Mouse (Mus musculus): ENCODE measurements around the gene Cyld. TPM values are rescaled to one million over a fixed set of nuclear protein-coding genes. Genes with fewer than 3 reads are reported as not detected.

Gene Cyld
- polyA plus RNA-seq, 1 experiment from 2014 or later, result 7.4 TPM

DNA sequence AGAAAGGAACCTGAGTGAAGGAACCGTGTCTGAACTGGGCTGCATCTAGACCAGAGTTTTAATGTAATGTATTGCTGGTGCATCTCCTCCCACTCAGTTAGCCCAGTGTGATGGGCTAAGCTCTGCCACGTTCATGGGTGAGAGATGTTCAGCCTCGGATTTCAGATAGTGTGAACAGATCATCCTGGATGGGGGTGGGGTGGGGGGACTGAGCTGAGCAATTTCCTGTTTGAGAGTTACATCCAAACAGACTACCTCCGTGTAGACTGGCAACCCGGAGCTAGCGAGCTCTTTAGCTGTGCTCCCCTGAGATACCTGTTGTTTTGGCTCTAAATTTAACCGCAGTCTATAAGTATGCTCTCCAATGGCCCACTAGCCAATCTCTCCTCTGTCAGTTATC lies 4.9 kb upstream of the Cyld start:
- WGBS, result 40% methylated on average over 7 of the region's 7 CpGs
- no peak for ATAC-seq (ENCODE audit: low FRiP score, low TSS enrichment)
- DNase-seq (ENCODE audit: low spot score), result no peak

DNA sequence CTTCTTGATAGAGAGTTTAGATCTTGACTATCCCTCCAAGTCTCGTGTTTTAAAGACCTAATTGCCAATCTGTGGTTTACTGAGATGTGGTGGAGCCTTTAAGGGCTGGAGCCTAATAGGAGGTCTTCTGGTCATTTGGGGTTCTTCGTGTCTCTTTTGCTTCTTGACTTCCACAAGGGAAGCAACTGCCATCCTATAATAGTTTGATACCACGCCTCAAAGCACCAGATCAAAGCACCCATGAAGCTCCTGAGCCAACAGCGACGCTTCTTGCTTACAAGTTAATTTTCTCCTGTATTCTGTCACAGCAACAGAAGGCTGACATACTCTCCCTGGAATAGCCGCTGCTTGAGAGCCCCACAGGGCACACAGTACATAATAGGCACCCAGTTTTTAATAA lies 4.0 kb upstream of the Cyld start:
- DNase-seq (ENCODE audit: low spot score), result no peak

More for the DNA sequence above, 4.9 kb upstream of the Cyld start:
- H3K4me1 ChIP-seq (replicated peaks; ENCODE audit: control insufficient read depth, insufficient read depth), result 0 out of 2 replicates have a peak, but pooled peaks cover 2% of the 10 kb centered on the region
- no peaks in the 10 kb centered on the region for H3K36me3 ChIP-seq (ENCODE audit: control insufficient read depth, insufficient read depth, low read length)
- H3K4me3 ChIP-seq (ENCODE audit: low read depth, low read length), result no peak overlapping the region
- H3K27ac ChIP-seq (replicated peaks), result no peak overlapping the region
- H3K4me2 ChIP-seq (replicated peaks; ENCODE audit: low read depth), result no peak overlapping the region
- no peak overlapping the region for H3K9ac ChIP-seq (ENCODE audit: low read length)
- no peaks in the 10 kb centered on the region for H3K27me3 ChIP-seq (ENCODE audit: control insufficient read depth, insufficient read depth, low read length)
- H3K9me3 ChIP-seq (ENCODE audit: control insufficient read depth, low read length), result no peaks in the 10 kb centered on the region
- TF ChIP-seq EP300 (optimal IDR thresholded peaks at IDR 0.05), result no peak
- TF ChIP-seq CTCF (IDR thresholded peaks at IDR 0.05; ENCODE audit: low read depth), result no peak

DNA sequence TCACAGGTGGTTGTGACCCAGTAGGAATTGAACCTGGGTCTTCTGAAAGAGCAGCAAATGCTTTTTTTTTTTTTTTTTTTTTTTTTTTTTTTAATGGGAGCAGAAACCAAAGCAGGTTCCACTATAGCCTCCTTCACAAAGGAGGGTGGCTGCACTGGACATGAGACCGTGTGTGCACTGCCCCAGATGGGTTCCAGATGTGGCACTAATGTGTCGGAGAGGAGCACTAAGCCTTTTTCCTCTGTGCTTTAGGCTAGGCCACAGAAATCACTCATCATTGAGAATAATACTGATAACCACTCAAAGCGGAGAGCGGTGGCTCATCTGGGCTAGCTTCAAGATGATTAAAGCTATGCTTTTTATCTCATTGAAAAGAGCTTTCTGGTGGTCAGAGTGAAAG lies 3.5 kb upstream of the Cyld start:
- Histone ChIP-seq H3K36me3 (ENCODE audit: control insufficient read depth, insufficient read depth, low read length) (no peaks in the 10 kb centered on the region), H3K9ac (ENCODE audit: low read length) (no peak overlapping the region), H3K4me1 (replicated peaks; ENCODE audit: control insufficient read depth, insufficient read depth) (0 out of 2 replicates have a peak, but pooled peaks cover 2% of the 10 kb centered on the region), H3K4me2 (replicated peaks; ENCODE audit: low read depth) (no peak overlapping the region), H3K4me3 (ENCODE audit: low read depth, low read length) (no peak overlapping the region), H3K27ac (replicated peaks) (no peak overlapping the region), H3K9me3 (ENCODE audit: control insufficient read depth, low read length) (no peaks in the 10 kb centered on the region), H3K27me3 (ENCODE audit: control insufficient read depth, insufficient read depth, low read length) (no peaks in the 10 kb centered on the region)
- TF ChIP-seq CTCF (IDR thresholded peaks at IDR 0.05; ENCODE audit: low read depth) (no peak), EP300 (optimal IDR thresholded peaks at IDR 0.05) (no peak)
- 84% methylated on average over 4 of the region's 4 CpGs for WGBS
- ATAC-seq (ENCODE audit: low FRiP score, low TSS enrichment), result no peak
- DNase-seq (ENCODE audit: low spot score), result no peak

More for the DNA sequence above, 4.0 kb upstream of the Cyld start:
- Histone ChIP-seq H3K4me1 (replicated peaks; ENCODE audit: control insufficient read depth, insufficient read depth) (0 out of 2 replicates have a peak, but pooled peaks cover 2% of the 10 kb centered on the region), H3K4me2 (replicated peaks; ENCODE audit: low read depth) (no peak overlapping the region), H3K27ac (replicated peaks) (no peak overlapping the region), H3K36me3 (ENCODE audit: control insufficient read depth, insufficient read depth, low read length) (no peaks in the 10 kb centered on the region), H3K9ac (ENCODE audit: low read length) (no peak overlapping the region), H3K4me3 (ENCODE audit: low read depth, low read length) (no peak overlapping the region), H3K27me3 (ENCODE audit: control insufficient read depth, insufficient read depth, low read length) (no peaks in the 10 kb centered on the region), H3K9me3 (ENCODE audit: control insufficient read depth, low read length) (no peaks in the 10 kb centered on the region)
- no peak for TF ChIP-seq CTCF (IDR thresholded peaks at IDR 0.05; ENCODE audit: low read depth)
- TF ChIP-seq EP300 (optimal IDR thresholded peaks at IDR 0.05), result no peak
- WGBS, result 80% methylated on average over 6 of the region's 6 CpGs
- no peak for ATAC-seq (ENCODE audit: low FRiP score, low TSS enrichment)

DNA sequence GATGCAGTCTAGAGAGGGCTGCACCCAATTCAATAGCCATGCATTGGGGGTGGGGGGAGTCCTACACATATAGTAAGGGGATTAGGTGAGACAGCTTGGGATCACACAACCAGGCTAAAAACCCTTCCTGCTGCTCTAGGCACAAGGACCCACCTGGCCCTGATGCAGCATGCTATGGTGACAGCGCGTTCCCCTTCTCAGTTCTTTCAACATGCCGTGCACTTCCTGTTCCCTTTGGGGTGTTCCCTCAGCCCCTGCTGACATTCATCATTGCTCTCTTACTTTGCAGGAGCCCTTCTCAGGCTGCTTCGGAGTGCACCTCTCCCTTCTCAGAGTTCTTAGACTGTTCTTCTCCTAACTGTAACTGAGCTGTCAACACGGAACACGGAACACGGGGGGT lies 2.5 kb upstream of the Cyld start:
- H3K4me1 ChIP-seq (replicated peaks; ENCODE audit: control insufficient read depth, insufficient read depth), result 0 out of 2 replicates have a peak, but pooled peaks cover 2% of the 10 kb centered on the region
- DNase-seq (ENCODE audit: low spot score) (no peak), ATAC-seq (ENCODE audit: low FRiP score, low TSS enrichment) (no peak)
- TF ChIP-seq EP300 (optimal IDR thresholded peaks at IDR 0.05), result no peak
- H3K4me2 ChIP-seq (replicated peaks; ENCODE audit: low read depth), result no peak overlapping the region
- no peaks in the 10 kb centered on the region for H3K27me3 ChIP-seq (ENCODE audit: control insufficient read depth, insufficient read depth, low read length)
- no peak overlapping the region for H3K27ac ChIP-seq (replicated peaks)
- WGBS, result 45% methylated on average over 7 of the region's 7 CpGs
- no peaks in the 10 kb centered on the region for H3K36me3 ChIP-seq (ENCODE audit: control insufficient read depth, insufficient read depth, low read length)
- no peak overlapping the region for H3K9ac ChIP-seq (ENCODE audit: low read length)
- no peaks in the 10 kb centered on the region for H3K9me3 ChIP-seq (ENCODE audit: control insufficient read depth, low read length)
- no peak overlapping the region for H3K4me3 ChIP-seq (ENCODE audit: low read depth, low read length)

DNA sequence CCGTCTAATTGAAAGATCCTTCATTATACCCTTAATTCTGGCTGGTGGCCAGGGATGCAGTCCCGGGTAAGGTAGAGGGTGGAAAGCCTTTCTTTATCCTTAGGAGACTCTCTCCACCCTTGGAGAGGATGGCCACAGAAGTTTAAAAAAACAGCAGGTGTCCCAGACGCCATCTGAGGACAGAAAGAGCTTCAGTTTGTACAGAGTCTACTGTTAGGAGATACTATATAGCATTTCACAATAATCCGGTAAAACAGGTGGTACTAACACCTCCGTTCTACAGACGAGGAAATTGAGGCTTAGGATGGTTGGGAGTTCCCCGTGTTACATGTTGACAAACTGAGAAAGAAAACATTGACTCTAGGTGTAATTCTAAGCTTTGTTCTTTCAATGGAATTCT lies 600 bp upstream of the Cyld start:
- 13% methylated on average over 7 of the region's 7 CpGs for WGBS
- ATAC-seq (ENCODE audit: low FRiP score, low TSS enrichment), result 0 out of 2 replicates have a peak, but pooled peaks have one; percentile 4
- no peak for DNase-seq (ENCODE audit: low spot score)

DNA sequence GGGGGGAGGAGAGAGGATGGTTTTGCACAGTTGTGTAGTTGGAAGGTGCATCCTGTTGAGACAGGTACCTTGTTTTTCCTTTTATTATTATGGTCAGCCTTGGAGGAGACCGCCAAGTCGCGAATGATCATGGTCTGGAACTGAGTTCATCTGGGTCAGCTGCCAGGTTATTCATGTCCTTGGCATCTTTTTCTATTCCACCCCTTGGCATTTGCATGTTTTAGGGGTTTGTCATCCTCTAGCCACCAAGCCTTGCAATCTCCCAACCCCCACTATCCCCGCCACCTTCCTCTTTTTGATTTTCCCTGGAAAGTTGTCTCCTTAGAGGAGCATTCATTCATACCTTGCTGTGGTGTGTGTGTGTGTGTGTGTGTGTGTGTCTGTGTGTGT lies 809 bp downstream of the Cyld start:
- H3K9me3 ChIP-seq (ENCODE audit: control insufficient read depth, low read length), result no peaks in the 10 kb centered on the region
- peak overlapping the region; percentile 91 for H3K27ac ChIP-seq (replicated peaks)
- H3K4me3 ChIP-seq (ENCODE audit: low read depth, low read length), result peak overlapping the region; percentile 91
- H3K9ac ChIP-seq (ENCODE audit: low read length), result peak overlapping the region; percentile 85
- peak overlapping the region; percentile 69 for H3K4me2 ChIP-seq (replicated peaks; ENCODE audit: low read depth)
- no peak for TF ChIP-seq CTCF (IDR thresholded peaks at IDR 0.05; ENCODE audit: low read depth)
- no peak for TF ChIP-seq EP300 (optimal IDR thresholded peaks at IDR 0.05)
- H3K4me1 ChIP-seq (replicated peaks; ENCODE audit: control insufficient read depth, insufficient read depth), result 0 out of 2 replicates have a peak, but pooled peaks cover 2% of the 10 kb centered on the region
- ATAC-seq (ENCODE audit: low FRiP score, low TSS enrichment) (no peak), DNase-seq (ENCODE audit: low spot score) (no peak)
- H3K27me3 ChIP-seq (ENCODE audit: control insufficient read depth, insufficient read depth, low read length), result no peaks in the 10 kb centered on the region
- H3K36me3 ChIP-seq (ENCODE audit: control insufficient read depth, insufficient read depth, low read length), result no peaks in the 10 kb centered on the region
- WGBS, result 21% methylated on average over 4 of the region's 4 CpGs

More for the DNA sequence above, 600 bp upstream of the Cyld start:
- H3K9ac ChIP-seq (ENCODE audit: low read length), result no peak overlapping the region
- no peaks in the 10 kb centered on the region for H3K9me3 ChIP-seq (ENCODE audit: control insufficient read depth, low read length)
- 0 out of 2 replicates have a peak, but pooled peaks cover 2% of the 10 kb centered on the region for H3K4me1 ChIP-seq (replicated peaks; ENCODE audit: control insufficient read depth, insufficient read depth)
- H3K4me3 ChIP-seq (ENCODE audit: low read depth, low read length), result peak overlapping the region; percentile 91; the same call in 1 of the 2 replicates
- H3K27ac ChIP-seq (replicated peaks), result no peak overlapping the region
- H3K27me3 ChIP-seq (ENCODE audit: control insufficient read depth, insufficient read depth, low read length), result no peaks in the 10 kb centered on the region
- peak overlapping the region; percentile 55 for H3K4me2 ChIP-seq (replicated peaks; ENCODE audit: low read depth)
- TF ChIP-seq EP300 (optimal IDR thresholded peaks at IDR 0.05), result no peak
- TF ChIP-seq CTCF (IDR thresholded peaks at IDR 0.05; ENCODE audit: low read depth), result no peak
- H3K36me3 ChIP-seq (ENCODE audit: control insufficient read depth, insufficient read depth, low read length), result no peaks in the 10 kb centered on the region
